Mouse (Mus musculus): Measurements from ENCODE around the gene Cma1. TPM values are rescaled to one million over a fixed set of nuclear protein-coding genes. Genes with fewer than 3 reads are reported as not detected.
"Not testable (repeated sequence)": the region's sequence is repeated elsewhere in the genome, so short reads cannot be mapped to it uniquely, and the experiment has no call there.

Cma1 gene
- 1 to 10 TPM; 7.9 to 8.6 TPM for total RNA-seq (2021)
- long read RNA-seq, experiment 1, transcript Cma1-202 (5 exons, 1,090 nt) = major isoform, 7 of 7 reads
- long read RNA-seq, experiment 1, partial matches to known transcripts = 0 of 7 reads
- long read RNA-seq, experiment 1, other reads (novel, unspliced or antisense) = 0 of 7 reads
- long read RNA-seq, experiment 2, partial matches to known transcripts = 0 of 3 reads
- long read RNA-seq, experiment 2, other reads (novel, unspliced or antisense) = 0 of 3 reads

DNA sequence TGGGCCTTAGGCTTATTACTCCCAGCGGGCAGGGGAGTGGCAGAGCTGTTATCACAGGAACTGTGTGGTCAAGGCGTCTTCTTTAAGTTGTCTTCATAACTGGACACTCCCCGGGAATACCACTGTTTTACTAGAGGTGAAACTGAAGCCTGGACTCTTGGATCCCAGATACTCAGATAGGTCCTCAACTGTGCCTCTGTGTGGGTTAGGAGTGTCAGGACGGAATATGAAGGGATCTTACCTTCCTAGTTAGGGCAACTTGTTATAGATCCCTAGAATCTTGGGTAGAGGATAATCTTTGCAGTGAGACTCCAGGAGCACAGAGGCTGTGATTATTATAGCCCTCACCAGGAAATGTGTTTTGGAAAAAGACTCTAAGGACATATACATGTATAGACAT lies at the start of gene Cma1:
Cma1 (minus strand) TSS at position 101 of the 400 bp plus-strand sequence.
- DNase-seq = no peak

- DNase-seq = not testable (repeated sequence)
These were observed 43.0 kb upstream of the Cma1 start for GRCm38 (mm10) chr14:55987464-55987863.

- not testable (repeated sequence) for DNase-seq
These were observed 19.4 kb upstream of the Cma1 start for GRCm38 (mm10) chr14:55963900-55964299.

DNA sequence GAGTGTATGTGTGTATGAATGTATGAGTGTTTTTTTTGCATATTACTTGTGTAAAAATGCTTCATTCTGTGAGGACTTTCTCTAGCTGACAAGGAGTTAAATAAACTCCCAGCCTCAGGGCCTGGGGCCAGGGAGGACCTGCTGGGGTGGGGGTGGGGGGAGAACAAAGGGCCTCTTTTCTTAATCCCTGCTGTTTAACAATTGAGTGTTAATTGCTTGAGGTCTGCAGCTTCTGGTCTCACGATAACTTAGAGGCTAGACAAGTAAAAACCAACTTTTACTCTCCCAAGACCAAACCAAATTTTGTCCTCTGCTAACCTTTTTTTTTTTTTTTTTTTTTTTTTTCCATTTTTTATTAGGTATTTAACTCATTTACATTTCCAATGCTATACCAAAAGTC lies 18.8 kb upstream of the Cma1 start:
- DNase-seq = no peak

DNA sequence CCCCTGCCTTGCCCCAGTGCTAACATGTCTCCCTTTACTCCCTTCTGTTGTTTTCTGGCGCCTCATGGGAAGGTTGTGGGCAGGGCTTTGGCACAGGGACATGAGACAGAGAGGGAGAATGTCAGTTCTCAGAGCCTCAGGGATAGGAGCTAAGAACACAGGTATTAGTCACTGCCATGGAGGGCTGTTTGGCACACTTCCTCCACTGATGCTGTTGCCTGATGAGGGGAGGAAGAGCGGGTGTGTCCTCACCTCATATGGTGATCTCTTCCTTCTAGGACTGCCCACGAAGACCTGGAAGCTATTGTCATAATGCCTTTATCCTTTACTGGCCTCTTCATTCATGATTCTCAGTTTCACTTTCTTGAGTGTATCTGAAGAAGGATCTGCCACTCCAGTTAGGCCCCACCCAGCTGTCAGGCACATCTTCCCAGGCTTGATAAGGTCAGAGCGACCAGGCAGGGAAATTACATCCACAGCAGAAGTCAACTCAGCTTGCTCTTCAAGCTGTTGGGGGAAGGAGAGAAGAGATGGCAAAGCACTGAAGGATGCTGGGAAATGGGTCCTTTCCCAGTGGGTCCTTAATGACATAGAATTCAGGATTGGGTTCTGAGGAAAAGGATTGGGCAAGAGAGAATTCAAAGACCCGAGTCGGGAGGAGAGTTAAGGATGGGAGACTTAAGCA lies 6.0 kb upstream of the Cma1 start, which contains the start of gene Cma2:
Cma2 (plus strand) TSS at position 635 of the 685 bp plus-strand sequence.
- no peak for DNase-seq

GRCm38 (mm10) chr14:55946269-55946969 lies 1.9 kb upstream of the Cma1 start:
- DNase-seq = no peak

DNA sequence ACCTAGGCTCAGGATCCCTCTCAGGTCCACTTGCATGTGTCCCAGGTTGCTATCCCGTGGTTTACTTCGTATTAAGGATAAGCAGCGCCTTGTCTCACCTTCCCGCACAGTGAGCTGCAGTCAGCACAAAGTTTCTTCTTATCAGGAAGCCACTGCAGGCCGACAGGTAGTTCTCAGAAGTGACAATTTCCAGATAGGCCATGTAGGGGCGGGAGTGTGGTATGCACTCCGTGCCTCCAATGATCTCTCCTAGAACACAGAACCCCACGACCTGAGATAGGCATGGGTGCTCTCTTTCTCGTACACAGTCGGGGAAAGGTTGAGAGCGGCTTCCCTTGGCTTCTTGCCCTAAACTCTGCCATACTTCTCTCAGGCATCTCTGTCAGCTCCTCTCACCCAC lies 874 bp downstream of the Cma1 start:
- no peak for DNase-seq

- no peak for DNase-seq
These were observed 4.2 kb downstream of the Cma1 start for GRCm38 (mm10) chr14:55940070-55940800.

DNA sequence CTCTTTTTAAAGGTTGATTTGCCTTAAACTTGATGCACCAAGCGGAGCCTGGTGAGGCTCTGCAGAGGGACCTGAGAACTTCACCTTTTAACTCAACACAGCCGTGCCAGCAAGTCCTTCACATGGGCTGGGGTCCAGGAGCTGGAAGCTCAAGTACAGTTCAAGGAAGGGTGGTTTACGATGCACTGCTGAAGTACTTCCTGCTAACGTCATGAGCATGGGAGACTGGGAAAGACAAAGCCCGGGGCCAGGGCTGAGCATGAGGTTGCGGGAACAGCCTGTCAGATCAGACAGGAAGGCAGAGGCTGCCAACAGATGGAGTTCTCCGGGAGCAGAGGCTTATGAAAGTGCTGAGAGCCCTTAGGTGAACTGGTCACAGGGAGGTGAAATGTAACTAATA lies 10.9 kb downstream of the Cma1 start:
- peak; percentile 33 for DNase-seq

DNA sequence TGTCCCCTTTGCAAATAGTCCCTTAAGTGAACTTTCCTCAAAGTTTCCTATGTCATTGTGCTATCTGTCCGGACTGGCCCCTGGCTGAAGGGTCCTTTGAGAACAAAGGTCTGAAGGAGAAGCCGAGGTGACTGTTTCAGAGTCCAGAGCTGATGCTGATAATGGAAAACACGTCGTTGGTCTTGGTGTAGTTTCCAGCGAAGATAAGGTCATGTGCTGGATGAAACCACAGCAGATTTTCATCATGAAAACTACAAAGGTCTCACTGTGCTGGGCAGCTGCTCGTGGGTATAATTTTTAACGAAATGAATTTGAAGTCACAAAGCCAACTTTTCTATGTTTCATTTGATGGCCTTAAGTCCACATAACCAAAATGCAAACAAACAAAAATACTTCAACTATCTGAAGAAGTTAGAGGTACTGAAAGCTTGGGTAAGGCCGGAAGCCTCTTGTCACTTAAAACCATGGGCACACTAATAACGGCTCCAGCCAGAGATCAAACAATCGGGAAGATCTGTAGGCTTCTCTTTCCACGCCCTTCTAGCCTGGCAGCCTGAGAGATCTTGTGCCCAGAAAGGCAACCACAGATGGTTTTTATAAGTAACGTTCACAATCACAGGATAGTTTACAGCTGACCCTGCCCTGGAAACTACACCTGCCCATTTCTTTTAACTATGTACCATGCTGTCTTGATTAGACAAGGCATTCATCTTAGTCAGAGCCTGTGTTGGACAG lies 15.0 kb downstream of the Cma1 start:
- no peak for DNase-seq

- DNase-seq = no peak
These were observed 17.6 kb downstream of the Cma1 start for GRCm38 (mm10) chr14:55926847-55927246.

- DNase-seq = no peak
These were observed 21.8 kb downstream of the Cma1 start for GRCm38 (mm10) chr14:55922475-55923232.

DNA sequence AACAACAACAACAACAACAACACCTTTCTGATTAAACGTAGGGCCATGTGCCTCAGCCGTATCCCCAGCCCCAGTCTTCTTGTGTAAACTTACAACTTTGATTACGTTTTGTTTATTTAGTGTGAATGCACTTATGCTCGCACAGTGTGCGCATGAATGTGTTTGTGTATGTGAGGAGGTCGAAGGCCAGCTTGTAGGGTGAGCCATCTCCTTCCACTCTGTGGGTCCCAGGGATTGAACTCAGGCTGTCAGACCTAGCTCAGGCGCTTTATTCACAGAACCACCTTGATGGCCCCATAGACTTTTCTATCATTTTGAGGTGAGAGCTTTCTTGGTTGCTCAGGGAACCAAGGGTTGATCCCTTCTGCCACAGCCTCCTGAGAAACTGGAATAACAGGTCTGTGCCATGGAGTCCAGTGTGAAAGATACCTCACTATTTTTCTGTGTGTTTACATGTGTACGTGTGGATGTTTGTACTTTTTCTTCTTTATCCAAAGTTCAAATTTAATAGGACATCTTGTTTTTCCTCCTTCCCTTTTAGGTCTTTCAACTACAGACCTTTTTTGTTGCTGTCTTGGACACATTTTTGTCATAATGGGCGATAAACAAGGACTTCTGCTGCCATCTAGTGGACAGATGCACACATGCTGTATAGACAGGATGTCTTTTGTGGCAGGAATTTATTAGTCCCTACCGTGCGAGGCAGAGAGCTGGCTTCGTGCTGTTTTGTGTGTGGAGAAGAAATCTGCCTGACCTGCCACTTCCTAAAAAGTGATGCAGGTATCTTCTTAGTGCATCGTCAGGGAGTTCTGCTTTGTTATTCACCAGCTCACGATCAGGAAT lies 26.0 kb downstream of the Cma1 start:
- peak; percentile 81 for DNase-seq

DNA sequence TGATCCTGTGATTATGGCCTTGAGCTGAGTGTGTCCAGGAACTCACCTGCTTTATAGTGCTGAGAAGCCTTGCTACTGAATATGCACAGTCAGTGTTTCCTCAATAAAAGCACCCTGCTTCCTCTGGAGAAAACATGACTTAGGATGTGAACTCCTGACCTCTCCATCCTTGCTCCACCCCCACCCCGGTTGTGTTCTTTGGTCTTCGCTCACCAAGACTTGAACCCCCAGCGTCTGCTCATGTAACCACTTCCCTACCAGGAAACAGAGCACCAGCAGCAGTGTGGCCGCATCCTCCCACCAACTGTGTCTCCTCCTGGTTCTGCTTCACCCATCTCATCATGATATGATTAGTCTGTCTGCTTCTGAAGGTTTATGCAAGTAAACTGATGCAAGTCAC lies 31.1 kb downstream of the Cma1 start:
- no peak for DNase-seq

GRCm38 (mm10) chr14:55905518-55905917 lies 39.0 kb downstream of the Cma1 start:
- DNase-seq = no peak

DNA sequence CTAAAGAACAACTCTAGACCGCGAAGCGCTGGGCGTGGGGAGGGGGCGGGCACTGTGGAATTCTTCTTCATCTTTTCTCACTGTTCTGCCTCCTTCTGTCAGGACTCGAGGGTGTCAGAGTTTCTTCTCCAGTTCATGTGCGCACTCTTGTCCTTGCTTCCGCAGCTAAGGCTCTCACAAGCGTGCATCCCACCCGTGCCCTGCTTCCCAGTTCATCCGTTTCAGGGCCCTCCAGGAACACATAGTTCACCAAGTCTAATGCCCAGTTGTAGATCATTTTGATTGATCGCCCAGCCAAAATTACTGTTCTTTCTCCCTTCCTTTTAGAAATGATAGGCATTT lies 44.1 kb downstream of the Cma1 start:
- DNase-seq = no peak

DNA sequence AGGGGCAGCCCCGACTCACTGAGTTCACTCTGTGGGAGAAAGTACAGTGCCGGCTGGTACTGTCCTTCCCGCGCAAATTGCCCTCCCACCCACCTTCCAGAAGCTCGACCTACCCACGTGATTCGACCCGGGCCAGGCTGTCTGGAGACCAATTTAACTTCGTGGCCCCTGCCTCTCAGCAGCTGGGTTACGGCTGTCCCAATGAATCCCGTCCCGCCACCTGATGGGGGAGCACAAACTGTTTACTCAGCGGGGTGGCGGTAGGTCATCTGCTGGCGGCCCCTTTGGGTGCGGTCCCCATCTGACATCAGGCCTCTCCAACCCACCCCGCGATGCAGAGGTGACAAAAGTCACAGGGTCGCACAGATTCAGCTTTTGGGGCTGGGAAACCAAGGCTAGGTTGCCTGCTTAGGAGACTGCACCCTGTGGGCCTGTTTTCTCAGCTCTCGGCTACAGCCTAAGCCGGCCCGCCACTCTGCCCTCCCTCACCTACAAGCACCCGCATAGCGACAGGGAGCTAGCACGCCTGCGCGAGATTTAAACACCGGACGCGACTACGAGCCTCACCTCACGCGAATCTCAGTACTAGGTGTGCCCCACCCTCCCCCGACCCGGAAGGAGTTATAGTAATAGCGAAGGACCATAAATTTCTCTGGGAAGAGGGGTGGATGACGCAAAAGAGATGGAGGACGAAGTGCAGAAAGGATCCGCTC lies 44.6 kb downstream of the Cma1 start, which contains the start of gene Sdr39u1:
Sdr39u1 (minus strand) TSS at position 593 of the 713 bp plus-strand sequence.
- peak; percentile 92 for DNase-seq

GRCm38 (mm10) chr14:55898947-55899346 lies 45.5 kb downstream of the Cma1 start:
- DNase-seq = no peak

DNA sequence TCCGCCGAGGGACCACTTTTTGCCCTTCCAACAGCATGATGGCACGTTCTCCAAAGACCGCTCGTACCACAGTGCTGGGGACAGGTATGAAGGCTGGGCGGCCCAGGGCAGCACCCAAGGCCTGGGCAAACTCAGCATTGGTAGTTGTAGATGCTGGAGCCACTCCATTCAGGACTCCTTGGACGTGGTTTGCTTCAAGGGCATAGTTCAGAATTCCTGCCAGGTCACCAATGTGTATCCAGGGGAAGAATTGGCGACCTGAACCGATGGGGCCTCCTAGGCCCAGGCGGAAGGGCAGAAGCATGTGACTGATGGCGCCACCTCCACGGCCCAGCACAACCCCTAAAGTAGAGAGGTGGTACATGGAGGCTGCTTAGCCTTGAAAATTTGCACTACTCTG lies 46.8 kb downstream of the Cma1 start:
- DNase-seq = peak; percentile 44

Data from adrenal gland, postnatal 10 days (tissue).